Mouse (Mus musculus) testis, adult 2 months (tissue): ENCODE data around the gene Neurod4.

Experiments
- CTCF ChIP-seq: fragments of 200-500 bp; IDR thresholded peaks from 2 replicates; pipeline ENCODE4 v1.5.1; 2012; ENCODE audit warnings: low read depth, mild to moderate bottlenecking, inconsistent platforms, low read length, moderate library complexity; ENCODE audit not compliant: control insufficient read depth, insufficient read depth, insufficient replicate concordance
- POLR2A ChIP-seq: fragments of 200-500 bp; IDR thresholded peaks from 2 replicates; pipeline ENCODE4 v1.6.1; 2012; ENCODE audit warnings: low read depth, mild to moderate bottlenecking, inconsistent platforms, low read length, moderate library complexity; ENCODE audit not compliant: control insufficient read depth

DNA sequence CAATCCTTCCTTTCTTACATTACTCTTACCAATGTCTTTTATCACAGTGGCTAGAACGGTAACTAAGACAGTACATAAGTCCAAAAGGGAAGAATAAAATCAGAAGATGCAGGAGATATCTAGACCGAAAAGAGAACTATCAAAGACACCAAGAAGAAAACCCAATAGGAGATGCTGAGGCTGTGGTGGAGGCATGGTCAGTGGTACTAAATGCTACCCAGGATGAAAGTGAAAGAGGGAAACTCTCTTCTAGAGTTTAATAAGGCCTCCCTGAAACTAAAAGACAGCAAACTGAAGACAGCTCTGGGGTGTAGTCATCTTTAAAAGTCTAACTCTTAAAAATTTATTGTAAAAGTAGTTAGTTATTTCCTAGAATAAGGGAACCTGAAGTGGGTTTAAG lies 40.7 kb upstream of the Neurod4 start:
- TF ChIP-seq POLR2A: no peak
- no peak for TF ChIP-seq CTCF
